Mouse (Mus musculus) hindbrain, postnatal 0 days (tissue): ENCODE measurements around the gene Spata21. TPM values are rescaled to one million over a fixed set of nuclear protein-coding genes. Genes with fewer than 3 reads are reported as not detected.
"Not testable (repeated sequence)": the region's sequence is repeated elsewhere in the genome, so short reads cannot be mapped to it uniquely, and the experiment has no call there.

Experiments
- ATAC-seq: fragments of 200-750 bp; cut with Nextera tagmentation; 2 replicates; pipeline ENCODE4 v1.8.0; 2017; ENCODE audit warnings: mild to moderate bottlenecking, moderate TSS enrichment, moderate library complexity
- DNase-seq: peaks from one replicate; pipeline ENCODE4 v3.0.0-alpha.2; 2015; ENCODE audit warnings: low spot score
- H3K27ac ChIP-seq: fragments of 300-500 bp; sonication (generic); 2 replicates; pipeline ENCODE4 v1.5.1; 2014; ENCODE audit warnings: mild to moderate bottlenecking
- H3K27me3 ChIP-seq: fragments of 300-500 bp; sonication (generic); 2 replicates; pipeline ENCODE4 v1.6.1; 2014; ENCODE audit warnings: low read length, mixed read lengths; ENCODE audit not compliant: insufficient read depth
- H3K36me3 ChIP-seq: fragments of 300-500 bp; sonication (generic); 2 replicates; pipeline ENCODE4 v1.6.1; 2014; ENCODE audit warnings: low read length, mixed read lengths; ENCODE audit not compliant: insufficient read depth
- H3K4me1 ChIP-seq: fragments of 300-500 bp; sonication (generic); 2 replicates; pipeline ENCODE4 v1.6.1; 2014; ENCODE audit warnings: antibody characterized with exemption, low read length, mixed read lengths; ENCODE audit not compliant: insufficient read depth
- H3K4me2 ChIP-seq: fragments of 300-500 bp; sonication (generic); 2 replicates; pipeline ENCODE4 v1.6.1; 2014; ENCODE audit warnings: low read depth, mild to moderate bottlenecking, low read length, moderate library complexity, mixed read lengths
- H3K4me3 ChIP-seq: fragments of 300-500 bp; sonication (generic); 2 replicates; pipeline ENCODE4 v1.5.1; 2014; ENCODE audit warnings: low read length
- H3K9ac ChIP-seq: fragments of 300-500 bp; sonication (generic); replicated peaks from 2 replicates; pipeline ENCODE4 v1.6.1; 2014; ENCODE audit warnings: mild to moderate bottlenecking, low read length, moderate library complexity, mixed read lengths
- H3K9me3 ChIP-seq: fragments of 300-500 bp; sonication (generic); 2 replicates; pipeline ENCODE4 v1.6.1; 2016; ENCODE audit warnings: low read length, mixed read lengths
- CTCF ChIP-seq: IDR thresholded peaks from 2 replicates; pipeline ENCODE4 v1.5.1; 2016; ENCODE audit warnings: antibody characterized with exemption, control low read depth, low read depth
- WGBS: fragments of 180-500 bp; shearing (Covaris S2); extraction: QIAGEN DNeasy Blood & Tissue Kit; methylation state at CpG from one replicate; pipeline ENCODE4 v1.1.7; 2014; 5-methylcytosine and 5-hydroxymethylcytosine counted together
- polyA plus RNA-seq: library from polyadenylated mRNA; unstranded; fragments of >200 nt; fragmentation: Nextera tagmentation; extraction: Ambion mirVana; gene quantifications from 2 replicates; pipeline ENCODE4 v1.2.1, GENCODE M21; 2015
- total RNA-seq: library from RNA; depleted of rRNA; stranded (reverse); fragments of >200 nt; gene quantifications from 2 replicates; pipeline ENCODE4 v1.2.3, GENCODE M21; 2014

Gene Spata21
- total and polyA plus RNA-seq, 2 experiments from 2014 or later = 0.37 to 1.6 TPM

DNA sequence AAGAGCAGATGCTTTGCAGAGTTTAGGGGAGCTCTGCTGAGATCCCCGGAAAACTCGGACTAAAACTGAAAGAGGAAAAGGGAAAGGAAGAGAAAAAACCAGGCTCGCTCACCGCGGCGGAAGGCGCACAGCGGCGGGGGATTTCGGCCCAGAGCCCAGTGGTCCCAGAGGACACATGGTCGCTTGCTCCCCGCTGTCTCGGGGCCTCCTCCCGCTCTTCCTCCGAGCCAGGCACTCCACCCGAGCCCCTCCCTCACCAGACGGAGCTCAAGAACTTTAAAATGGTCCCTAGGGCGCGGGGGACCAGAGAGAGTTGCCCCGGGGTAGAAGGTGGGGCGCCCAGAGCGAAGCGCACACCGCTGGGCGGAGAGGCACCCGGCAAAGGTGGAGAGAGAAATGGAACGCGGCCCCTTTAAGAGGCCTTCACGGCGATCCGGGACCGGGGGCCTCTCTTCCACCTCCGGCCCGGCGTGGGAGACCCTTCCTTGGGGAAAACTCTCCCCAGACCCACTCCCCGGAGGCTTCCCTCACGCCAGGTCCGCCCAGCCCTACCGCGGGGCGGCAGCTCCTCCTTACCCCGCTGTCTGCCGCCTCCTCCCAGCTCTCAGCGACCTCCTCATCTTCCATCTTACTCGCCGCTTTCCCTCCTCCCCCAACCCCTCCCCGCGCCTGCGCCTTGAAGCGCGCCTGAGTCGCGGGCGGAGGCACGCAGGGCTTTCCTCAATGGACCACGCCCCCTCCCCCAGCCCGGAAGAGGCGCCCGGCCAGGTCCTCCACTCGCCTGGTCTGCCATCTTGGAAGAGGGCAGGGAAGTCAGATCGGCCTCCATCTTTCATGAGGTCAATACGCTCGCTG is 51.2 kb downstream of the Spata21 start, which contains the start of gene Szrd1:
Gene Szrd1 (minus strand): TSS at position 660 of the 855 bp plus-strand sequence.
- peak within 1 kb of the TSS; percentile 77 for H3K9ac ChIP-seq
- peak; percentile 100 for DNase-seq
- peak within 1 kb of the TSS; percentile 91 for H3K27ac ChIP-seq
- peak within 1 kb of the TSS; percentile 93 for H3K4me3 ChIP-seq
- no peaks in the 10 kb centered on the region for H3K9me3 ChIP-seq
- H3K4me2 ChIP-seq = peak within 1 kb of the TSS; percentile 86
- H3K36me3 ChIP-seq = no peaks in the 10 kb centered on the region
- H3K27me3 ChIP-seq = no peaks in the 10 kb centered on the region
- WGBS = under 1% methylated on average over 58 of the region's 63 CpGs
- TF ChIP-seq CTCF = no peak
- 0 out of 2 replicates have a peak, but pooled peaks cover 15% of the 10 kb centered on the region for H3K4me1 ChIP-seq
- ATAC-seq = peak; percentile 98

DNA sequence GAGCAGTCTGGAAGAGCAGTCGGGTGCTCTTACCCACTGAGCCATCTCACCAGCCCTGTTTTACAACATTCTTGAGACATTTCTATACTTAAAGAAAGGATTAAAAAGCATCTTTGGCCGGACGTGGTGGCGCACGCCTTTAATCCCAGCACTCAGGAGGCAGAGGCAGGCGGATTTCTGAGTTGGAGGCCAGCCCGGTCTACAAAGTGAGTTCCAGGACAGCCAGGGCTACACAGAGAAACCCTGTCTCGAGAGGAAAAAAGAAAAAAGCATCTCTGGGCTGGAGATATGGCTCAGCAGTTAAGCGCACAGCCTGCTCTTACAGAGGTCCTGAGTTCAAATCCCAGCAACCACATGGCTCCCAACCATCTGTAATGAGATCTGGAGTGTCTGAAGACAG is 52.2 kb downstream of the Spata21 start:
- not testable (repeated sequence) for H3K9ac ChIP-seq, DNase-seq, ATAC-seq, H3K27me3 ChIP-seq, H3K4me3 ChIP-seq, H3K4me2 ChIP-seq, H3K9me3 ChIP-seq, H3K36me3 ChIP-seq, H3K27ac ChIP-seq
- 85% methylated on average over 9 of the region's 9 CpGs for WGBS
- 0 out of 2 replicates have a peak, but pooled peaks cover 15% of the 10 kb centered on the region for H3K4me1 ChIP-seq

DNA sequence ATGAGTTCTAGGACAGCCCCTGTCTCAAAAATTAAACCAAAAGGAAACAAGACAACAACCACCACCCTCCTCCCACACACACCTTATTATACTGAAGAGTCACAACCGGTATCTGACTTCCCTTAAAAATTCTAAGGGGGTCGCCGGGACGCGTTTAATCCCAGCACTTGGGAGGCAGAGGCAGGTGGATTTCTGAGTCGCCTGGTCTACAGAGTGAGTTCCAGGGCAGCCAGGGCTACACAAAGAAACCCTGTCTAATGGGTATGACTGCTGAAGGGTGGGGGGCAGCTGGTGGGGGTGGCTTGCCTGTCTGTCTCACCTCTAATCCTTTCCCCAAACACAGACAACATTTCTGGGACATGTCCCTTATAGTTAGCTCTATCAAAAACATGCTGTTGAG is 52.8 kb downstream of the Spata21 start:
- DNase-seq (no peak), ATAC-seq (no peak)
- no peak for TF ChIP-seq CTCF
- Histone ChIP-seq H3K4me3 (no peak overlapping the region), H3K27me3 (no peaks in the 10 kb centered on the region), H3K4me1 (0 out of 2 replicates have a peak, but pooled peaks cover 15% of the 10 kb centered on the region), H3K9ac (no peak overlapping the region), H3K9me3 (no peaks in the 10 kb centered on the region), H3K27ac (no peak overlapping the region), H3K36me3 (no peaks in the 10 kb centered on the region), H3K4me2 (no peak overlapping the region)
- WGBS = 92% methylated on average over 6 of the region's 6 CpGs

DNA sequence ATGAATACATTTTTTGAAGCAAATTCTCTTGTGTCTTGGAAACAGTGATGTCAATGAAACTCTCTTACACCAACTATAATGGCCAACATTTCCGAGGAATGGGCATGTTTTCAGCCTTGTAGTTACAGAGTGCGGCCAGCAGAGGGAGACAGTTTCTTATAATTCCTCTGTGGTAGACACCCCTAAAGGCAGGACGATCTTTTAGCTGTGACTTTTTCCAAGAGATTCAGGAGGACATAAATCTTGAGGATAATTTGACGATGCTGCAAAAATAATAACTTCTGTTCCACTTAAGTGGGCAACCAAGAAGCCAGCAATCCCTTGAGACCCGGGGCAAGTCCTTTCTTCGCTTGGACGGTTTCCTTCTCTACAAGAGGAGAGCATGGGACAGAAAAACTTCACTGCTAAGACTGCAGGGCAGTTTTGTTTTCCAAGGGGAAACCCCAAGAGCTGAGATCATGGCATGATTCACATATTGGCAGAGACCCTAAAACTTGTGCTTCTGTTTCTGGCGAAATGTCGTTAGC is 54.2 kb downstream of the Spata21 start:
- Histone ChIP-seq H3K4me1 (0 out of 2 replicates have a peak, but pooled peaks cover 6% of the 10 kb centered on the region), H3K27ac (no peak overlapping the region), H3K4me3 (no peak overlapping the region), H3K9me3 (no peaks in the 10 kb centered on the region), H3K9ac (no peak overlapping the region), H3K4me2 (0 out of 2 replicates have a peak overlapping the region, but pooled peaks have one; percentile 14), H3K27me3 (no peaks in the 10 kb centered on the region), H3K36me3 (no peaks in the 10 kb centered on the region)
- peak; percentile 79 for DNase-seq
- TF ChIP-seq CTCF = peak; percentile 93
- 25% methylated on average over 9 of the region's 9 CpGs for WGBS
- ATAC-seq = no peak

DNA sequence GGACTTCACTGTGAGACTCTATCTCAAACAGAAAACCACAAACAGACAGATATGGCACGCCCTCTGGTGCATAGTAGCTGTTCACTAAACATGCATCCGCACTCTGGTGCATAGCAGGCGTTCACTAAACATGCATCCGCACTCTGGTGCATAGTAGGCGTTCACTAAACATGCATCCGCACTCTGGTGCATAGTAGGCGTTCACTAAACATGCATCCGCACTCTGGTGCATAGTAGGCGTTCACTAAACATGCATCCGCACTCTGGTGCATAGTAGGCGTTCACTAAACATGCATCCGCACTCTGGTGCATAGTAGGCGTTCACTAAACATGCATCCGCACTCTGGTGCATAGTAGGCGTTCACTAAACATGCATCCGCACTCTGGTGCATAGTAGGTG is 57.0 kb downstream of the Spata21 start:
- WGBS = 94% methylated on average over 9 of the region's 16 CpGs
- ATAC-seq = not testable (repeated sequence)

DNA sequence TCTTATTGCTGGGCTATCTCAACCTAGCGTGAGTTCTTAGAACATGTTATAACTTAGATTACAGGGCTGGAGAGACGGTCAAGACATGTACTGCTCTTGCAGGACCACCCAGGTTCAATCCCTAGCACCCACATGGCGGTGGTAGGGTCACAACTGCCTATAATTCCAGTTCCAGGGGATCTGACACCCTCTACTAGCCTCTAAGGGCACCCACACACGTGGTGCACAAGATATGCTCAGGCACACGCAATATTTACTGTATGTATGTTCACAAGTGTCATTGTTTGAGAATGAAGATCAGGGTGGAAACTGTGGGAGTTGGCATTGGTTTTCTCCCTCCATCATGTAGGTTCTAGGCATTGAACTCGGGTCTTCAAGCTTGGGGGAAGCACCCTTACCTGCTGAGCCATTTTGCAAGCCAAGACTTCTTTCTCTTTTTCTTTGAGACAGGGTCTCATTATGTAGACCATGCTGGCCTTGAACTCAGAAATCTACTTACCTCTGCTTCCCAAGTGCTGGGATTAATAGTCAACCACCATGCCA is 58.4 kb downstream of the Spata21 start:
- Histone ChIP-seq H3K27me3 (no peaks in the 10 kb centered on the region), H3K4me3 (no peak overlapping the region), H3K9me3 (no peaks in the 10 kb centered on the region), H3K4me1 (no peaks in the 10 kb centered on the region), H3K27ac (no peak overlapping the region), H3K4me2 (peak overlapping the region; percentile 67; the same call in 1 of the 2 replicates), H3K9ac (no peak overlapping the region), H3K36me3 (no peaks in the 10 kb centered on the region)
- TF ChIP-seq CTCF = no peak
- 93% methylated on average over 6 of the region's 6 CpGs for WGBS
- ATAC-seq (no peak), DNase-seq (no peak)

More for the DNA sequence above, 57.0 kb downstream of the Spata21 start:
- DNase-seq, H3K4me2 ChIP-seq, H3K36me3 ChIP-seq, H3K9me3 ChIP-seq, H3K27me3 ChIP-seq, H3K27ac ChIP-seq, H3K4me1 ChIP-seq, H3K4me3 ChIP-seq, H3K9ac ChIP-seq: not testable (repeated sequence)
